Mouse (Mus musculus) heart, embryonic 15.5 days (tissue): ENCODE measurements at regions not wholly inside any gene's neighbourhood (a gene's known extent, or its start where the extent isn't known, plus 50 kb on each side); places are given as distances from the start of the nearest gene placed in this dataset.

ENCODE experiments used
- ATAC-seq: fragments of 200-750 bp; cut with Nextera tagmentation; replicated peaks from 2 replicates; pipeline ENCODE4 v1.8.0; 2017; ENCODE audit warnings: low read depth, moderate TSS enrichment; ENCODE audit not compliant: insufficient number of reproducible peaks, insufficient read depth, low FRiP score
- H3K27ac ChIP-seq: fragments of 300-500 bp; sonication (generic); 2 replicates; pipeline ENCODE4 v1.5.1; 2015; ENCODE audit warnings: mild to moderate bottlenecking, inconsistent platforms
- H3K27me3 ChIP-seq: fragments of 300-500 bp; sonication (generic); 2 replicates; pipeline ENCODE4 v1.6.1; 2015; ENCODE audit warnings: inconsistent platforms
- H3K36me3 ChIP-seq: fragments of 300-500 bp; sonication (generic); 2 replicates; pipeline ENCODE4 v1.6.1; 2015; ENCODE audit warnings: mild to moderate bottlenecking, inconsistent platforms
- H3K4me1 ChIP-seq: fragments of 300-500 bp; sonication (generic); replicated peaks from 2 replicates; pipeline ENCODE4 v1.6.1; 2015; ENCODE audit warnings: inconsistent platforms
- H3K4me2 ChIP-seq: fragments of 300-500 bp; sonication (generic); 2 replicates; pipeline ENCODE4 v1.6.1; 2015; ENCODE audit warnings: inconsistent platforms, mild to moderate bottlenecking, moderate library complexity
- H3K4me3 ChIP-seq: fragments of 300-500 bp; sonication (generic); 2 replicates; pipeline ENCODE4 v1.5.1; 2015; ENCODE audit warnings: mild to moderate bottlenecking, inconsistent platforms
- H3K9ac ChIP-seq: fragments of 300-500 bp; sonication (generic); 2 replicates; pipeline ENCODE4 v1.6.1; 2015; ENCODE audit warnings: mild to moderate bottlenecking, inconsistent platforms
- H3K9me3 ChIP-seq: fragments of 300-500 bp; sonication (generic); replicated peaks from 2 replicates; pipeline ENCODE4 v1.6.1; 2016; ENCODE audit warnings: inconsistent platforms
- WGBS: fragments of 180-500 bp; shearing (Covaris S2); methylation state at CpG from one replicate; pipeline ENCODE4 v1.1.7; 2015; ENCODE audit warnings: mixed read lengths; 5-methylcytosine and 5-hydroxymethylcytosine counted together

DNA sequence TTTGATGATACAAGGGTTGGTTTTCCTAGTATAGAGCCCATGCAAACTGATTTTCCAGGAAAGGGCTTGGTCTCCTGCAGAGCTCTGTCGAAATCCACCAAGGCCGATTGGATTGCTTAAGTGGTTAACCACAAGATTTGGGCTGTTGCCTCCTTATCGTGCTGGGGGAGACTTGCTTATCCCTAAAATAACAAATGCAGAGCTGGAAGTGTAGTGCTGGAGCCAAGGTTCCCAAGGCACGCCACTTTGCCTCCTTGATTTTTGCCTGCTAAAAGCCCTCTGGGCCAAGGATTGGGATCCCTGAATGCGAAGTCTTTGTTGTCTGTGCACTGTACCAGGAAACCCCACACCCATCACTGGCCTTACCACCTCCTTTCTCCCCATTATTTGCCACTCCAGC is 52.8 kb upstream of the Tmem178 start:
- 26% methylated on average over 5 of the region's 5 CpGs for WGBS
- Histone ChIP-seq H3K9me3 (no peaks in the 10 kb centered on the region), H3K36me3 (no peaks in the 10 kb centered on the region), H3K27me3 (no peaks in the 10 kb centered on the region), H3K4me1 (peaks cover 19% of the 10 kb centered on the region), H3K27ac (peak overlapping the region; percentile 19), H3K9ac (no peak overlapping the region), H3K4me3 (no peak overlapping the region), H3K4me2 (no peak overlapping the region)
- ATAC-seq, result 0 out of 2 replicates have a peak, but pooled peaks have one; percentile 41

DNA sequence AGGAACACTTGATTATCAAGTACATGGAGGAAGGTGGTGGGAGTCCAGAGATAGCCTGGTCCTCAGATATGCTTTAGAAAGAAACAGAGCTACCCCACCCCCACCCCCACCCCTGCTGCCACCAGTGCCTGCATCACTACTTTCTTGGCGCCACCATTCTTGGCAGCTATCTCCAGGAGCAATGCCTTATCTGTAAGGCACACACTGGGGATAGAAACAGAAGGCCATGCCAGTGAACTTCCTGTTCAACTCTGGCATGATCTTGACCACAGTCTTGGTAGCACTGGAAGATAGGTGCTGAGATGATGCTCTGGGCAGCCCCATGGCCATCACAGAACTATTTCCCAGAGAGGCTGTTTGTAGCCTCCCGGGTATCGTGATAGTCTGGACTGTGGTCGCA is 55.3 kb upstream of the Tmem178 start:
- Histone ChIP-seq H3K27me3 (no peaks in the 10 kb centered on the region), H3K9me3 (no peaks in the 10 kb centered on the region), H3K36me3 (no peaks in the 10 kb centered on the region), H3K27ac (no peak overlapping the region), H3K4me2 (no peak overlapping the region), H3K4me3 (no peak overlapping the region), H3K4me1 (peaks cover 29% of the 10 kb centered on the region), H3K9ac (no peak overlapping the region)
- WGBS, result 82% methylated on average over 4 of the region's 4 CpGs
- no peak for ATAC-seq

DNA sequence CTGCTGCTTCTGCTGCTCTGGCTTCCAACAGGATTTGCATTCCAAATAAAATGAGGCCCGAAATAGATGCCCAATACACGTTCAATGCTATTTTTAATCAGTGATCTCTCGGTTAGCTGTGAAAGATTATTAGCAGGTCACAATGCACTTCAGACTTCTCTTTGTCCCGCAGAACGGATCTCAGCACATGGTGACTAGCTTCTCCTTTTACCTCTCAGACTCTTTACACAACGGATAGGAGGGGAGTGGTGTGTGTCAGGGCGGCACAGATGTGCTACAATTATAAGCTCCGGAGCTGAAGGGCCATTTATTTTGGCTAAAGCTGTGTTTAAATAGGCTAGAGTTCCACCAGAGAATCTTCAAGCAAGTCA is 56.7 kb upstream of the Tmem178 start:
- ATAC-seq, result peak; percentile 41; the same call in 1 of the 2 replicates
- Histone ChIP-seq H3K4me3 (no peak overlapping the region), H3K4me1 (peaks cover 29% of the 10 kb centered on the region), H3K4me2 (peak overlapping the region; percentile 43), H3K36me3 (no peaks in the 10 kb centered on the region), H3K9ac (no peak overlapping the region), H3K9me3 (no peaks in the 10 kb centered on the region), H3K27ac (peak overlapping the region; percentile 81), H3K27me3 (no peaks in the 10 kb centered on the region)
- WGBS, result 29% methylated on average over 8 of the region's 8 CpGs

DNA sequence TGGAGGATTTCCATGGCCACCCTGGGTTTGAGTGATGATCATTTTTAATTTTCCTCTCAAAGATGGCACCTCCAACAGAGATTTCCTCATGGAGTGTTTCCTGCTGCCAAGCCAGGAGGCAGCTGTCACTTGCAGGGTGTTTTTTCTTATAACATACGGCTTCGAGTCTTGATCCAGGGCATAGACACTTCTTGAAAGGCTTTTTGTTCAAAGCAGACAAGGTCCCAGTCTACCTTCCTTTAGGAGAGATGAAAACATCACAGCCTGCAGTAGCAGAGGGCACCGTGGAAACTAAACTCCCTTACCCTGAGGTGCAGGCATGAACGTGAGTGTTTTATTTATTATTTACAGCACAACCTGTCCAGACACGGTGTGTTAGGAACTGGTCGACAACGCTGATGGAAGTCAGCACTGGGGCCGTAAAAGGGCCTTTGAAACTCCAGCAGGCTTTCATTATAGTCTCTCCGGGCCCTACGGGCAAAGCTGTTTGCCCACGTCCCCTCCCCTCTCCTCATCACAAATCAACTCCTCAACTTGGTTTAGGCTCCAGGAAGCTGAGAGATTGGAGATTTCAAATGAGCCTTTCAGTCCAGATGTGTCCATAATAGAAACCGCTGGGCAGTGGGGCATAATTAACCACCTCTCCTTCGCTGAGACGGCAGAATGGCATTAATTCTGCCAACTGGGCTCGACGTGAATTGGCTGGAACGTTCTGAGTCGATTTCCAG is 57.2 kb upstream of the Tmem178 start:
- no peak overlapping the region for H3K9ac ChIP-seq
- H3K4me1 ChIP-seq, result peaks cover 29% of the 10 kb centered on the region
- H3K27ac ChIP-seq, result peak overlapping the region; percentile 81
- 43% methylated on average over 18 of the region's 18 CpGs for WGBS
- H3K9me3 ChIP-seq, result no peaks in the 10 kb centered on the region
- H3K27me3 ChIP-seq, result no peaks in the 10 kb centered on the region
- no peak overlapping the region for H3K4me3 ChIP-seq
- 0 out of 2 replicates have a peak, but pooled peaks have one; percentile 11 for ATAC-seq
- H3K4me2 ChIP-seq, result peak overlapping the region; percentile 43
- H3K36me3 ChIP-seq, result no peaks in the 10 kb centered on the region

DNA sequence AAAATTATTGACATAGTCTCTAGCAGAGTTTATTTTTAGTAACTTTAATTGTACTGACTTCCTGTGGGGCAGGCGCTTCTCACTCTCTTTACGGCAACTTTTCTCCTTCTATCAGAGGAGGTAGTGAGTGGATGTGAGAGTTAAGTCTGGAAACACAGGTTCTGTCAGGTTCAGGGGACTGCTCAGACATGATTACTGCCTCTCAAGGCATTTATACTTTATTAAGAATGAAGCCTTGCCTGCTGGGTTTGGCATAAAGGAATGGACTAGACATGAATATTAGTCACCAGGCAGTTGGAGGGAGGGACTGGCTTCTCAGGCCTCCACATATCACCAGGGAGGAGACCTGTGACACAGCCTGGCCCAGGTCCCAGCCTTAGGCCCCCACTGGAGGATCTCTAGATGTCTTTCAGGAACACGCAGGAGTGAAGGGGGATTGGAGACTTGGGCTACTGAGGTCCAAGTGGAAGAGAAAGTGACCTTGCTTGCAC is 58.2 kb upstream of the Tmem178 start:
- no peaks in the 10 kb centered on the region for H3K9me3 ChIP-seq
- no peaks in the 10 kb centered on the region for H3K36me3 ChIP-seq
- peaks cover 25% of the 10 kb centered on the region for H3K4me1 ChIP-seq
- H3K9ac ChIP-seq, result no peak overlapping the region
- no peak for ATAC-seq
- 36% methylated on average over 3 of the region's 3 CpGs for WGBS
- no peaks in the 10 kb centered on the region for H3K27me3 ChIP-seq
- H3K4me3 ChIP-seq, result no peak overlapping the region
- peak overlapping the region; percentile 81 for H3K27ac ChIP-seq
- no peak overlapping the region for H3K4me2 ChIP-seq

DNA sequence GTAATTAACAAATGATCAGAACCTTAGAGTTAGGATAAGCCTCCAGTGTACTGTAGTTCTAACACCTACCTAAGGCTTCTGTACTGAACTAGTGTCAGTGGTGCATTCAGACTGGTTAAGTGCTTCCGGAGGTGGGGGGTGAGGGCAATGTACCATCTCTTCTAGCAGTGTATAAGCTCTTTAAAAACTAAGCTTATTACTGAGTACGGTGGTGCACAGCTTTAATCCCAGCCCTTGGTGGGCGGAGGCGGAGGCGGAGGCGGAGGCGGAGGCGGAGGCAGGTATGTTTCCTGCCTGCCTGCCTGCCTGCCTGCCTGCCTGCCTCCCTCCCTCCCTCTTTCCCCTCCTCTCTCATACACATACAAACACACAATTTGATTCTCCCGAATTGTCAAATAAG is 58.7 kb upstream of the Tmem178 start:
- Histone ChIP-seq H3K9me3 (no peaks in the 10 kb centered on the region), H3K27ac (peak overlapping the region; percentile 4; the same call in 1 of the 2 replicates), H3K4me1 (peaks cover 25% of the 10 kb centered on the region), H3K36me3 (no peaks in the 10 kb centered on the region), H3K27me3 (no peaks in the 10 kb centered on the region), H3K9ac (no peak overlapping the region), H3K4me3 (no peak overlapping the region), H3K4me2 (no peak overlapping the region)
- 86% methylated on average over 9 of the region's 9 CpGs for WGBS
- no peak for ATAC-seq

DNA sequence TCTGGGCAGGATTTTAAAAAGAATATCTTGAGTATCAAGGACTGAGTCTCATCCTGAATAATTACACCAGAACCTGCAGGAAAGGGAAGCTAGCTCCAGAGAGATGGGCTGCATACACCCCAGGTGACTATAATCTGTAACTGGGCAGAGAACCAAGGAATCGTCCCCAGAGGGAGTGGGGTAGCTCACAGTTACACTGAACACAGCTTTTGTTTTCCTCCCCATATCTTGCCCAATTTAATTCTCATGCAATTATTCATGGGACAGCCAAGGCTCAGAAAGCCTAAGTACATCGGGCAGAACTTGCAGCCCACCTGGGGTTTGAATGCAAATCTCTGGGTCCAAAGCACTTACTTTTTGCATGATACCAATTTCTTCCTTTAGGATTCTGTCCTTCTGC is 59.5 kb upstream of the Tmem178 start:
- H3K36me3 ChIP-seq, result no peaks in the 10 kb centered on the region
- H3K9ac ChIP-seq, result no peak overlapping the region
- H3K4me2 ChIP-seq, result no peak overlapping the region
- peaks cover 25% of the 10 kb centered on the region for H3K4me1 ChIP-seq
- no peaks in the 10 kb centered on the region for H3K27me3 ChIP-seq
- H3K4me3 ChIP-seq, result no peak overlapping the region
- no peak for ATAC-seq
- 69% methylated on average over 2 of the region's 2 CpGs for WGBS
- H3K27ac ChIP-seq, result no peak overlapping the region
- no peaks in the 10 kb centered on the region for H3K9me3 ChIP-seq

DNA sequence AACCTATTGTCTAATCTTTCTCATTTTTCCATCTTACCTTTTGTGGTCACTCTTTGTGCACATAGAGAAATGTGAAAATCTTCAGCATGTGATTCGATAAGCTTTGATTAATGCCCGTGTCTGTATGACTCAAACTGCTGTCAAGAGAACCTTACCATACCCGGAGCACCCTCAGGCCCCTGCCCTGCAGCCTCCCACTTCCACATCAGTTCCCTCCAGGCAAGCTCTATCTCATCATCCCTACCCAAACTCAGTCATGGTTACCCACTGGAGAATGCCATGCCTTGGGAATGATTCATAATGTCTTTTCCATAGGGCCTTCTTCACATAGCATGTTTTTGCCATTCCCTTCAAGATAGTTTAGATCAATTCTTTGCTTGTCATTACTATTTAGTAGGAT is 62.0 kb upstream of the Tmem178 start:
- ATAC-seq, result no peak
- Histone ChIP-seq H3K9me3 (no peaks in the 10 kb centered on the region), H3K4me2 (no peak overlapping the region), H3K4me3 (no peak overlapping the region), H3K36me3 (no peaks in the 10 kb centered on the region), H3K27ac (no peak overlapping the region), H3K4me1 (peaks cover 17% of the 10 kb centered on the region), H3K27me3 (no peaks in the 10 kb centered on the region), H3K9ac (no peak overlapping the region)
- 83% methylated on average over 3 of the region's 3 CpGs for WGBS

DNA sequence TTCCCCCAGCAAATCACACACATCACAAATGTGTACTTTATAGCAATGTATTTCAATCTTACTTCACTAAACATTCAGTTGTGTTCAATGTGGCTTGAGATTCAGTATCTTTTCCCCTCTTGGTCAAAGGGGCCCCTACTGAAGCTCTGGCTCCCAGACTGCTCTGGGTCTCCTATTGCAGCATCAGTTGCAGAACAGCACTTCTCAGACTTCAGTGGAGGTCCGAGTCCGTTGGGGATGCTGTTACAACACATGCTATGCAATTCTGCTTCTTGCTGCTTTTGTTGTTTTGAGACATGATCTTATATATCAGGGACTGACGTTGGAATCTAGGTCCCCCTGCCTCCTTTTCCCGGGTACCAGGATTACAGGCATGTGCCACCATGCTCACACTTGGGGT is 64.1 kb upstream of the Tmem178 start:
- Histone ChIP-seq H3K27ac (no peak overlapping the region), H3K9me3 (no peaks in the 10 kb centered on the region), H3K36me3 (no peaks in the 10 kb centered on the region), H3K4me3 (no peak overlapping the region), H3K4me1 (peaks cover 5% of the 10 kb centered on the region), H3K27me3 (no peaks in the 10 kb centered on the region), H3K4me2 (no peak overlapping the region), H3K9ac (no peak overlapping the region)
- 74% methylated on average over 4 of the region's 4 CpGs for WGBS
- ATAC-seq, result no peak

DNA sequence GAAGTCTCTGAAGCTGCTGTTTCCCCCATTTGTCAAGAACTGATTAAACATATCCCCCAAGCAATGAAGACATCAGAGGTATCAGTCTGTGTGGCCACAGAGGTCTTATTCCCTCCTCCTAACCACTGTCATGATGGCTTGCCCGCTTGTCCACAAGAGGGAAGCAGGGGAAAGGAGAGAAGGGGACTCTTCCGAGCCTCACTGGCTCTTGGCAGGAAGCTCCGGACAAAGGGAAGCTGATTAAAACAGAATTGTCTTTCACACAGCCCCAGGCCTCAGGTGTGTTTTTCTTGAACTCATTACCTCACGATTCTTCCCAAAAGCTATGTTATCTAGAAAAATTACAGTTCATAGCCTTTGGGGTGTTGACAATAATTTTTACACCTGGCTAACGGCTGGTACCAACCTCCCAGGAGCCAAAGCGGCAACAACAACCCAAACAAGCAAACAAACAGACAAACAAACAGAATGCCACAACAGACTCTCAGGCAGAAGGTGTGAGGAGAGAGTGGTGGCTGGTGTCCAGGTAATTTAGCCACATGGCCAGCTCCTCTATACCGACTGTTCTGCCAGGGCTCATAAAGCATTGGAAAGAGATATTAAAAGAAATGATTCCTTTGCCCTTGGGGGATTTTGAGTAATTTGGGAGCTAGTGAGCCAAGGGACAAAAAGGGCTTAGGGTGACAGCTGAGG is 68.9 kb upstream of the Tmem178 start:
- no peak for ATAC-seq
- Histone ChIP-seq H3K4me1 (peaks cover 5% of the 10 kb centered on the region), H3K4me2 (no peak overlapping the region), H3K9ac (no peak overlapping the region), H3K36me3 (no peaks in the 10 kb centered on the region), H3K4me3 (no peak overlapping the region), H3K27ac (no peak overlapping the region), H3K9me3 (no peaks in the 10 kb centered on the region), H3K27me3 (no peaks in the 10 kb centered on the region)
- WGBS, result 44% methylated on average over 7 of the region's 7 CpGs

DNA sequence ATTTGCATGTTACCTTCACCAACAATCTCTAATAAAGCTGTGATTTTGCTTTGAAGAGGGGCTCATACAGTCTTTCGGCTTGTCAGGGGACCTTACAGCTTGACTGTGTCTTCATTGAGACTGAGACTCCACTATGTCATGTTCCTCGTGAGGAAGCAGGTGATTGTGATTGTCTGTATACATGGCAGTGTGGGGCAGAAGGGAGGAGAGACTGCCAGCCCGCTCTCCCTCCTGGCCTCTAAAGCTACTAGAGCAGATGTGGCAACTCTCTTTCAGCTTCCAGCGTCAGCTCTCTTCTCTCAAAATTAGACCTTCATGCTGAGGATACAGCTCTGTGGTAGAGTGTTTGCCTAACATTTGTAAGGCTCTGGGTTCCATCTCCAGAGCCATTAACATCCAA is 73.5 kb upstream of the Tmem178 start:
- Histone ChIP-seq H3K9me3 (no peaks in the 10 kb centered on the region), H3K4me1 (peaks cover 5% of the 10 kb centered on the region), H3K27ac (no peak overlapping the region), H3K27me3 (no peaks in the 10 kb centered on the region), H3K4me2 (no peak overlapping the region), H3K9ac (no peak overlapping the region), H3K4me3 (no peak overlapping the region), H3K36me3 (no peaks in the 10 kb centered on the region)
- 76% methylated on average over 4 of the region's 4 CpGs for WGBS
- ATAC-seq, result no peak

DNA sequence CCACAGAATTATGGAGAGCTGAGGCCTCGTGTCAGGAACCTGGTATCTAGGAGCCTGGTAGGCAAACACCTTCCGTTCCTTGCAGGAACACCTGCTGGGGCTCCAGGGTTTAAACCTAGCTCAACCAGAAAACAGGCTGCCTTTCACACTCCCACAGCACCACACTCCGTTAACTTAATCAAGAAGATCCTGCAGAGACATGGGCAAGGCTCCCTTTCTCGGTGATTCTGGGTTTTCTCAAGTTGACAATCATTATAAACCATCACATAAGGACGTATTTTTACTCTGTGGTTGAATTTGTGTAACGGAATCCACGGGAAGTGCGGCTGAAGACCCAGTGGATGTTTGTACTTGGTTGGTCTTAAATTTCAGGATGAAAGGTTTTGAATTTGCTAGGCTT is 82.1 kb upstream of the Tmem178 start:
- ATAC-seq, result no peak
- Histone ChIP-seq H3K9ac (no peak overlapping the region), H3K4me1 (no peaks in the 10 kb centered on the region), H3K4me3 (no peak overlapping the region), H3K27ac (no peak overlapping the region), H3K4me2 (no peak overlapping the region), H3K27me3 (no peaks in the 10 kb centered on the region), H3K9me3 (no peaks in the 10 kb centered on the region), H3K36me3 (no peaks in the 10 kb centered on the region)
- 77% methylated on average over 8 of the region's 8 CpGs for WGBS
